Mouse (Mus musculus) right cerebral cortex, adult 2 months (tissue): ENCODE measurements at regions not wholly inside any gene's neighbourhood (a gene's known extent, or its start where the extent isn't known, plus 50 kb on each side); places are given as distances from the start of the nearest gene placed in this dataset.
"Not testable (repeated sequence)": the region's sequence is repeated elsewhere in the genome, so short reads cannot be mapped to it uniquely, and the experiment has no call there.

Source experiments
- DNase-seq, 2 experiments: peaks; one replicate each; pipeline ENCODE4 v3.0.0; 2021 to 2022; ENCODE audit warnings: low spot score in 2 of 2

- no peak for DNase-seq
Measured at GRCm38 (mm10) chr16:51169294-51169693, 578.3 kb upstream of the Ccdc54 start.

- DNase-seq = no peak
Measured at GRCm38 (mm10) chr16:51160768-51161167, 569.8 kb upstream of the Ccdc54 start.

GRCm38 (mm10) chr16:51138575-51138974 lies 547.6 kb upstream of the Ccdc54 start:
- DNase-seq = no peak

DNA sequence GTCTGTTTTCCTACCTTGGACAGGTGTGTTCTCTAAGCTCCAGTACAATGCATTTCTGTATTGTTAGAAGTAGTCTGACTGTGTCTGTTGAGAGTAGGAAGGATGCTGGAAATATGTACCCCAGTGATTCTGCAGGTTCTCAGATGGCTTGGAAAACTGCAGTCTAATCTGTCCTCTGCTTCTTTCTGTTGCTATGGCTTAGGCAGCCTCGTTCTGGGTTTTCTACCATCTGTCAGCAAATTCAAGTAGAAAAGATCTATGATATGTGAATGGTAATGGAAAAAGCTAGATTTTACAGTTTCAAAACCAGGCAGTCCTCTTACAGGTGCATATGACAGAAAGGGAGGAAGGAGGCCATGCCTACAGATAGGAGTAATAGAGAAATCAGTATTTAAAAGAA lies 528.9 kb upstream of the Ccdc54 start:
- peak; percentile 32 to 40 for DNase-seq

- DNase-seq = no peak
Measured at GRCm38 (mm10) chr16:51118365-51118764, 527.4 kb upstream of the Ccdc54 start.

- no peak for DNase-seq
Measured at GRCm38 (mm10) chr16:51117836-51118235, 526.9 kb upstream of the Ccdc54 start.

- DNase-seq = no peak
Measured at GRCm38 (mm10) chr16:51109864-51110263, 518.9 kb upstream of the Ccdc54 start.

DNA sequence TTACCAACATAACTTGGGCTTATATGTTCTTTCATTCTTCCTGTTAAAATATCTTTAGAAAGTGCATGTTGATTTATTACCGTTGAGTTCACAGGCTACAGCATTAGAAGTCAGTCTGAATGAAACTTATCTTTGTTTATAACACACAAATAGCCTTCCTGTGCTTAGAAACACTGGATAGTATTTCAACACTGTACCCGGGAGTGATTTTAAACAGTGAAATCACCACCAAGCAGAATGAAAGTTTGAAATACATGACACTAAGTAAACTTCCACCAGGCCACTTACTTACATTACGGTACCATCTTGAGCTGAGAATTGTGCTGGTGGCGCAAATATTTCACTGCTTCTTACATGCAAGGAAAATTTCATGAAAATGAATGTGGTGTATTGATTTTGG lies 516.5 kb upstream of the Ccdc54 start:
- DNase-seq = no peak

- DNase-seq = no peak
Measured at GRCm38 (mm10) chr16:51086556-51086955, 495.6 kb upstream of the Ccdc54 start.

DNA sequence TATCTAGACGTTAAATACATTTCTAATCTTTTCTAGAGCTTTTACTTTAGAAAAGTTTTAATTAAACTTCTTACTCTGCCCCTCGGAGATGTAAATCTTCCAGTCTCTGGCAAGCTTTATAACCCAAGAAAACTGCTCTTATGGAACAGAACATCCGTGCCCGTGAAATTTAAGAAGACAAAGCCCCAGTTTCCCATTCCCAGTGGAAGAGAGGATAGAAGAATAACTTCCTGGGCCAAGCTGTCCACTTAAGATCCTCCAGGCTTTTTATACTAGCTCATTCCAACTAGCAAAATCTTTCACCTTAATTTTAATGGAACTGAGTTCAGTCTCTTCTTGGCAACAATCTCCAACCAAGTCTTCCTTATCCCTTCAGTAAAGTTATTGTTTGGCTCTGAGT lies 489.2 kb upstream of the Ccdc54 start:
- no peak for DNase-seq

GRCm38 (mm10) chr16:51048650-51049049 lies 457.7 kb upstream of the Ccdc54 start:
- no peak for DNase-seq

DNA sequence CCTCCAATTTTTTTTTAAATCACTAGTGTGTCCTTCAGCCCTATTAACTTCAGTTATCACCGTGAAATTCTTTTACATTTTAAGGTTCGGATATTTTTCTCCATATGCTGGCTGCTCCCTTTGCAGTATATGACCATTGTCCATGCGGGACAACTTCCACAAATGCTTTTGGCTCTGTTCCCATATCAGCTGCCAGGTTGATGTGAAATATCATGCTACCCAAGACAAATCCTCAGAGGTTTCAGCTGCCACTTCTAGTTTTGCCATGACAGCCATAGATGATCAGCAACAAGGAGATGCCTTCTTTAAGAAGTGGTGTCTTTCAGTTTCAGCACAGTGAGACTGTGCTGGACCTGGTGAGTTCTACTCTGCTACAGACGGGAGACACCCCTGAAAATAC lies 457.2 kb upstream of the Ccdc54 start:
- DNase-seq = no peak

- no peak for DNase-seq
Measured at GRCm38 (mm10) chr16:51041311-51041710, 450.4 kb upstream of the Ccdc54 start.

- no peak for DNase-seq
Measured at GRCm38 (mm10) chr16:51002876-51003275, 411.9 kb upstream of the Ccdc54 start.

- DNase-seq = no peak
Measured at GRCm38 (mm10) chr16:50964395-50964794, 373.4 kb upstream of the Ccdc54 start.

DNA sequence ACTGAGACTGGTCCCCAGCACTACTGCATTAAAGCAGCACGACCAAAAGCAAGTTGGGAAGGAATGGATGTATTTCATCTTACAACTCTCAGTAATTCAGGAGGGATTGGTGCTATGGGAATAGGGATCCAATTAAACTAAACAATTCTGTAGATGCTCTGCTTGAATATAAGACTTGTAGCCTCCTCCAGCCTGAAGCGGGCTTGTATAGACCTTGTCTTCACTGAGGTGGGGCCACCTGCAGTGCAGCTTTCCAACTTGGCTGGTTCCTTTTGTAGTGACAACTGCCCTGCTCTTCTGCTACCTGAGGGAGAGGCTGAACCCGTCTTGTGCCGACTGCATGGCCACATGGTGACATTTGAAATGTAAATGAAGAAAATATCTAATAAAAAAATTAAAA lies 353.1 kb upstream of the Ccdc54 start:
- no peak for DNase-seq

DNA sequence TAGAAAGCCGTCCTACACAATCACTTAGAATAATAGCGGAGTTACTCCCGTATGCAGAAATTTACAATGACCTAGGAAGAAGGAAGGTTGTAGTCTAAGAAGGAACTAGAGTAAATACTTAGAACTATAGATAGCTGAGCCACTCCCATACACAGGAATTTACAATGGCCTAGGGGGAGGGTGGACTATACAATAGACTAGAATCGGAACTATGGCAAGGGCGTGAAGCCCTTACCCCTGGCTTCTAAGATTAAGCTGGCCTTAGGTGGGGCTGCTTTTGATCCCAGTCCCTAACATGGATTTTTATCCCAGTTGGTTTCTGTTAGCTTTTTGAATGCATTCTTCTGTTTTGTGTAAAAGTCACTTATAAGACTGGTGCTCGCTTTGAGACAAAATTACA lies 352.6 kb upstream of the Ccdc54 start:
- not testable (repeated sequence) for DNase-seq

GRCm38 (mm10) chr16:50942291-50942690 lies 351.3 kb upstream of the Ccdc54 start:
- no peak for DNase-seq

GRCm38 (mm10) chr16:50939316-50939715 lies 348.4 kb upstream of the Ccdc54 start:
- no peak for DNase-seq

DNA sequence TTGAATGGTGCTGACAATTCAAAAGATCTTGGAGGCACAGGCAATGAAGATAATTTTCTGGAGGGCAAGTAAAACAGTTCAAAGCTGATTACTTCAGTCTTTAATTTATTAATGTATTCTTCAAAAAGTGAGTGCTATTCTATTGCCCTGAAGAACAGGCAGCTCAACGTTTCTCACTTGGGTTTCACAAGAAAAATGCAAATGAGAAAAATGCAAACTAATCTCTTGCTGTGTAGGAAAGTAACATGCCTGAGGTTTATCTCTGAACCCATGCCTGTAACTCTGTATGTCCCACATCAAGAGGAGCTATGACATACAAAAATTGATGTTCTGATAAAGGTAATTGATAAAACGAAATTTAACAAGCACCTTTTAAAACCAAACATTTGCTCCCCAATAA lies 316.8 kb upstream of the Ccdc54 start:
- DNase-seq = no peak

GRCm38 (mm10) chr16:50899151-50899550 lies 308.2 kb upstream of the Ccdc54 start:
- DNase-seq = no peak

- DNase-seq = no peak
Measured at GRCm38 (mm10) chr16:50877926-50878325, 287.0 kb upstream of the Ccdc54 start.

DNA sequence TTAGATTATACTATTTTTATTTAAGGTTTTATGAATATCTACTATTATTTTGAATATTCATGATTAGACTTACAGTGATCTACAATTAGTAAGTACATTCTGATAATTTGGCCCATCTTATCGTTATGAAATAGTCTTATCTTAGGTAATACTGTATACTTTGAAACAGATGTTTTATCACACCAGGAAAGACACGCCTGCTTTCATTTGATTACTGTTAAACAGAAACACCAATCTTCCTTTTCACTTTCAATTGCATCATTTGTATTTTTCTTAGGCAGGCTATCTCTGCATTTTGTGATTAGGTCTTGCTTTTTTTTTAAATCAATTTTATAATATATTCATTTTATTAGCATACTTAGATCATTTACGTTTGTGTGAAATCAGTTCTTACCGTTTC lies 280.4 kb upstream of the Ccdc54 start:
- no peak for DNase-seq

DNA sequence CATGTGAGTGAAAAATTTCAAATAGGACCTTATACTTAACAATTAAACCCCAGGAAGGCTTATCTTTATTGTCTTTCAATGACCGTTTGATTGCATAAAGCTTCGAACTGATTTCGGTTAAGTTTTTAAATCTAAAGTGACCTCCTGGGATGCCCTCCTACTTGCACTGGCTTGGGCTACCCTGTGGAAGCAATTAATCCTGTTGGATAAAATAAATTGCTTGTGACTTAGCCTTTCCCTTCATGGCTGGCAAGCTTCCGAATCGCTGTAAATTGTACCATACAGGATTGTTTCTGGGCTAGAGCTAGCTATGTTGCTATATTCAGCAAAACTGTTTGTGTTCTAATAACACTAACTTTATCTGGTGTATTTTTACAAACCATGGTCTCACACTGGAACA lies 272.6 kb upstream of the Ccdc54 start:
- no peak for DNase-seq

- DNase-seq = no peak
Measured at GRCm38 (mm10) chr16:50859513-50859912, 268.6 kb upstream of the Ccdc54 start.
